Comparison of ENCODE assay signal across 9 mouse cellular contexts in the genomic region with DNA sequence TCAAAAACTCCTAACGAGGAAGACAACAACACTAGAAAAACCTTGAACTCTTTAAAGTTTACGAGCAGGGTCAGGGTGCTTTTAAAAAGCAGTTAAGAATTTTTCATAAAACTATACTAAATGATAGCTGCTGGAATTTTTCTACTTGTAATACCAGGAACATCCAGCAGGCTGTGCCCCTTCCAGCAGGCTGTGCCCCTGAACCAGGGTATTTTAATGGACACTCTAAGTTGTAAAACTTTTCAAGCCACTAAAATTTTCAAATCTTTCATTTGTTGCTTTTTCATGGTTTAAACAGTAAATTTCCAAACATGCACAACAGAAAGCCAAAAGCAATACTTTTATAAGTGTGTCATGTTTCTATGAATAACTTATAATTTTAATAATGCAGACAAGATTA.
DNase-seq lines count a peak whose midpoint lies in the region; ATAC-seq and TF ChIP-seq lines count a peak whose summit lies in the region.
"Had no signal": no experiment of that assay in that cellular context is flagged by ENCODE, and none has a peak within 500 bp of the region (broad histone marks: within the 10 kb centered on the region; RNA-seq: fewer than 3 reads in every experiment).

No protein-coding gene starts in this region.

- H3K9ac ChIP-seq in forebrain, postnatal 0 days, result no peak overlapping the region
- H3K9ac ChIP-seq in forebrain, embryonic 12.5 days, result no peak overlapping the region
- no peak overlapping the region for H3K9ac ChIP-seq in midbrain, embryonic 14.5 days (replicated peaks; ENCODE audit: low read length)
- no peak overlapping the region for H3K9ac ChIP-seq in midbrain, embryonic 15.5 days
- H3K9ac ChIP-seq in lung, postnatal 0 days (replicated peaks; ENCODE audit: low read depth), result no peak overlapping the region
- H3K9ac ChIP-seq in forebrain, embryonic 15.5 days (replicated peaks), result no peak overlapping the region
- H3K9ac ChIP-seq: neural tube, embryonic 12.5 days had no signal

- H3K4me1 ChIP-seq in forebrain, postnatal 0 days (ENCODE audit: insufficient read depth), result no peaks in the 10 kb centered on the region
- peaks cover 2% of the 10 kb centered on the region; the same call in 1 of the 2 replicates for H3K4me1 ChIP-seq in forebrain, embryonic 12.5 days
- no peaks in the 10 kb centered on the region for H3K4me1 ChIP-seq in midbrain, embryonic 14.5 days (ENCODE audit: control insufficient read depth, insufficient read depth, low read length)
- peaks cover 6% of the 10 kb centered on the region for H3K4me1 ChIP-seq in midbrain, embryonic 15.5 days
- H3K4me1 ChIP-seq in lung, postnatal 0 days (ENCODE audit: insufficient read depth, low read depth, low read length), result no peaks in the 10 kb centered on the region
- H3K4me1 ChIP-seq in forebrain, embryonic 15.5 days, result peaks cover 7% of the 10 kb centered on the region
- H3K4me1 ChIP-seq: neural tube, embryonic 12.5 days had no signal

- peak; percentile 64 for TF ChIP-seq CTCF in forebrain, postnatal 0 days (IDR thresholded peaks at IDR 0.05; ENCODE audit: low read depth)
- TF ChIP-seq CTCF in lung, postnatal 0 days (IDR thresholded peaks at IDR 0.05), result peak; percentile 68

- no peaks in the 10 kb centered on the region for H3K27me3 ChIP-seq in forebrain, postnatal 0 days (ENCODE audit: insufficient read depth, low read length)
- H3K27me3 ChIP-seq in forebrain, embryonic 12.5 days, result no peaks in the 10 kb centered on the region
- no peaks in the 10 kb centered on the region for H3K27me3 ChIP-seq in midbrain, embryonic 14.5 days (ENCODE audit: control insufficient read depth, insufficient read depth, low read length)
- no peaks in the 10 kb centered on the region for H3K27me3 ChIP-seq in midbrain, embryonic 15.5 days (replicated peaks)
- H3K27me3 ChIP-seq in lung, postnatal 0 days (replicated peaks; ENCODE audit: insufficient read depth, low read length), result no peaks in the 10 kb centered on the region
- H3K27me3 ChIP-seq in forebrain, embryonic 15.5 days, result no peaks in the 10 kb centered on the region
- H3K27me3 ChIP-seq: neural tube, embryonic 12.5 days had no signal

- H3K27ac ChIP-seq in forebrain, postnatal 0 days (ENCODE audit: low read depth, low read length), result no peak overlapping the region
- no peak overlapping the region for H3K27ac ChIP-seq in forebrain, embryonic 12.5 days
- no peak overlapping the region for H3K27ac ChIP-seq in midbrain, embryonic 14.5 days (replicated peaks; ENCODE audit: low read depth, low read length)
- no peak overlapping the region for H3K27ac ChIP-seq in midbrain, embryonic 15.5 days
- no peak overlapping the region for H3K27ac ChIP-seq in lung, postnatal 0 days (ENCODE audit: low read length)
- no peak overlapping the region for H3K27ac ChIP-seq in forebrain, embryonic 15.5 days (replicated peaks)
- H3K27ac ChIP-seq: neural tube, embryonic 12.5 days had no signal

- no peaks in the 10 kb centered on the region for H3K9me3 ChIP-seq in forebrain, postnatal 0 days (ENCODE audit: low read length)
- H3K9me3 ChIP-seq in forebrain, embryonic 12.5 days, result no peaks in the 10 kb centered on the region
- no peaks in the 10 kb centered on the region for H3K9me3 ChIP-seq in midbrain, embryonic 14.5 days (ENCODE audit: control insufficient read depth, low read length)
- H3K9me3 ChIP-seq in midbrain, embryonic 15.5 days, result no peaks in the 10 kb centered on the region
- no peaks in the 10 kb centered on the region for H3K9me3 ChIP-seq in lung, postnatal 0 days (ENCODE audit: low read length)
- no peaks in the 10 kb centered on the region for H3K9me3 ChIP-seq in forebrain, embryonic 15.5 days
- H3K9me3 ChIP-seq: neural tube, embryonic 12.5 days had no signal

- H3K4me3 ChIP-seq in forebrain, postnatal 0 days (ENCODE audit: low read depth, low read length), result no peak overlapping the region
- H3K4me3 ChIP-seq in forebrain, embryonic 12.5 days (replicated peaks), result no peak overlapping the region
- no peak overlapping the region for H3K4me3 ChIP-seq in midbrain, embryonic 14.5 days (replicated peaks; ENCODE audit: low read depth, low read length)
- no peak overlapping the region for H3K4me3 ChIP-seq in midbrain, embryonic 15.5 days
- H3K4me3 ChIP-seq in lung, postnatal 0 days (ENCODE audit: low read depth, low read length), result no peak overlapping the region
- no peak overlapping the region for H3K4me3 ChIP-seq in forebrain, embryonic 15.5 days
- H3K4me3 ChIP-seq: neural tube, embryonic 12.5 days had no signal

- no peak overlapping the region for H3K4me2 ChIP-seq in forebrain, postnatal 0 days (ENCODE audit: low read depth)
- no peak overlapping the region for H3K4me2 ChIP-seq in forebrain, embryonic 12.5 days
- no peak overlapping the region for H3K4me2 ChIP-seq in midbrain, embryonic 14.5 days (ENCODE audit: low read length)
- no peak overlapping the region for H3K4me2 ChIP-seq in midbrain, embryonic 15.5 days
- no peak overlapping the region for H3K4me2 ChIP-seq in lung, postnatal 0 days (replicated peaks; ENCODE audit: low read depth, low read length)
- H3K4me2 ChIP-seq in forebrain, embryonic 15.5 days (replicated peaks), result no peak overlapping the region
- H3K4me2 ChIP-seq: neural tube, embryonic 12.5 days had no signal

- peak; percentile 39 for DNase-seq in forebrain, postnatal 0 days
- DNase-seq in midbrain, embryonic 14.5 days, result peak; percentile 62
- peak; percentile 45 for DNase-seq in adipocyte (ENCODE audit: low spot score)
- DNase-seq in lung, postnatal 0 days (ENCODE audit: low spot score), result peak; percentile 26

- 66% methylated on average over 2 of the region's 2 CpGs for WGBS in forebrain, postnatal 0 days
- 65% methylated on average over 2 of the region's 2 CpGs for WGBS in forebrain, embryonic 12.5 days
- 70% methylated on average over 2 of the region's 2 CpGs for WGBS in midbrain, embryonic 14.5 days
- 61% methylated on average over 2 of the region's 2 CpGs for WGBS in midbrain, embryonic 15.5 days
- WGBS in lung, postnatal 0 days, result 52% methylated on average over 2 of the region's 2 CpGs
- WGBS in forebrain, embryonic 15.5 days, result 66% methylated on average over 2 of the region's 2 CpGs

- no peak for TF ChIP-seq EP300 in lung, postnatal 0 days (IDR thresholded peaks at IDR 0.05)

- no peak for ATAC-seq in forebrain, postnatal 0 days
- ATAC-seq in forebrain, embryonic 12.5 days (ENCODE audit: low FRiP score), result no peak
- no peak for ATAC-seq in midbrain, embryonic 14.5 days (ENCODE audit: low FRiP score, low TSS enrichment)
- no peak for ATAC-seq in midbrain, embryonic 15.5 days (replicated peaks)
- ATAC-seq in lung, postnatal 0 days, result no peak
- no peak for ATAC-seq in frontal cortex, adult (ENCODE audit: low TSS enrichment)
- no peak for ATAC-seq in forebrain, embryonic 15.5 days (replicated peaks)

- no peaks in the 10 kb centered on the region for H3K36me3 ChIP-seq in forebrain, postnatal 0 days (ENCODE audit: insufficient read depth)
- H3K36me3 ChIP-seq in forebrain, embryonic 12.5 days (replicated peaks), result no peaks in the 10 kb centered on the region
- H3K36me3 ChIP-seq in midbrain, embryonic 14.5 days (ENCODE audit: control insufficient read depth, insufficient read depth, low read length), result no peaks in the 10 kb centered on the region
- no peaks in the 10 kb centered on the region for H3K36me3 ChIP-seq in midbrain, embryonic 15.5 days (replicated peaks)
- no peaks in the 10 kb centered on the region for H3K36me3 ChIP-seq in lung, postnatal 0 days (ENCODE audit: insufficient read depth, low read length)
- H3K36me3 ChIP-seq in forebrain, embryonic 15.5 days, result no peaks in the 10 kb centered on the region
- H3K36me3 ChIP-seq: neural tube, embryonic 12.5 days had no signal
